Mouse (Mus musculus): ENCODE measurements around the gene Mylpf.

GRCm38 (mm10) chr7:127194633-127195029 lies 14.1 kb upstream of the Mylpf start:
- no peak for TF ChIP-seq CTCF (conservative IDR thresholded peaks at IDR 0.05; ENCODE audit: low read length)
- no peak for TF ChIP-seq NANOG (IDR thresholded peaks at IDR 0.05; ENCODE audit: borderline replicate concordance, low read length)
